Mouse (Mus musculus): ENCODE measurements around the gene Dbndd1.

GRCm38 (mm10) chr8:123502192-123502591 lies 13.1 kb downstream of the Dbndd1 start:
- TF ChIP-seq RAD21 (IDR thresholded peaks at IDR 0.05; ENCODE audit: low read depth, low read length) (no peak), POLR2A (IDR thresholded peaks at IDR 0.05; ENCODE audit: low read depth, low read length) (no peak), BHLHE40 (IDR thresholded peaks at IDR 0.05; ENCODE audit: low read depth, low read length) (no peak), TBP (conservative IDR thresholded peaks at IDR 0.05; ENCODE audit: low read depth, low read length) (no peak), CTCF (conservative IDR thresholded peaks at IDR 0.05 in 1 of 2, IDR thresholded peaks at IDR 0.05 in 1 of 2; ENCODE audit: low read depth in 2 of 2, low read length in 2 of 2) (no peak), JUN (IDR thresholded peaks at IDR 0.05; ENCODE audit: insufficient read depth, low read depth, low read length) (no peak), SMC3 (IDR thresholded peaks at IDR 0.05; ENCODE audit: low read depth, low read length) (no peak), MAFK (IDR thresholded peaks at IDR 0.05; ENCODE audit: insufficient replicate concordance, low read length) (no peak), MYC (IDR thresholded peaks at IDR 0.05; ENCODE audit: low read depth, low read length) (no peak), MEF2A (IDR thresholded peaks at IDR 0.05; ENCODE audit: borderline replicate concordance, low read depth, low read length) (no peak), MAX (IDR thresholded peaks at IDR 0.05; ENCODE audit: low read length) (no peak), USF1 (IDR thresholded peaks at IDR 0.05; ENCODE audit: low read depth, low read length) (no peak)
